Mouse (Mus musculus): ENCODE data around the gene Bhlhe40.

DNA sequence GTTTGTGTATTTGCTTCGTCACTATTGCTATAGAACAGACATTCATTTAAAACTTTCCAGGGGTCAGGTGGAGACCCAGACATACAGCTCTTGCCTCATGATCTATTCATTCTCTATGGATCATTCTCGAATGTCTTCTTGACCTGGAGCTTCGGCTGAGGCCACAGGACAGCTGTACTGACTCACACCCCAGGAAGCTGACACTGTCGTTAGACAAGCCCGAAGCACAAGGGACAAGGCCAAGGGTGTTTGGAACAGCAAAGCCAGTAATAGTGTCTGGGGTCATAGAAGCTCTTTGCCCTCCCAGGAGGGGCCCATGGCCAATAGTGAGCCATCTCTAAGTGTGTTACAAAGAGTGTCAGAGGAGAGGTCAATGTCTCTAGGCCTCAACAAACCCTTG lies 24.0 kb downstream of the Bhlhe40 start:
- TF ChIP-seq CTCF (conservative IDR thresholded peaks at IDR 0.05; ENCODE audit: insufficient read depth, insufficient read length, low read depth, low read length) (no peak), POLR2A (IDR thresholded peaks at IDR 0.05; ENCODE audit: low read depth, low read length) (no peak)

Data from kidney, adult 2 months (tissue).